Mouse (Mus musculus) megakaryocyte, embryonic 14.5 days (primary cell): ENCODE measurements around the gene Frmd6.

Experiments used
- FLI1 ChIP-seq: IDR thresholded peaks from 2 replicates; pipeline ENCODE4 v1.6.1; 2012; ENCODE audit warnings: low read length, inconsistent platforms, mixed read lengths
- GATA1 ChIP-seq: IDR thresholded peaks from 3 replicates; pipeline ENCODE4 v1.6.1; 2012; ENCODE audit warnings: mixed read lengths, low read length, inconsistent platforms, borderline replicate concordance

DNA sequence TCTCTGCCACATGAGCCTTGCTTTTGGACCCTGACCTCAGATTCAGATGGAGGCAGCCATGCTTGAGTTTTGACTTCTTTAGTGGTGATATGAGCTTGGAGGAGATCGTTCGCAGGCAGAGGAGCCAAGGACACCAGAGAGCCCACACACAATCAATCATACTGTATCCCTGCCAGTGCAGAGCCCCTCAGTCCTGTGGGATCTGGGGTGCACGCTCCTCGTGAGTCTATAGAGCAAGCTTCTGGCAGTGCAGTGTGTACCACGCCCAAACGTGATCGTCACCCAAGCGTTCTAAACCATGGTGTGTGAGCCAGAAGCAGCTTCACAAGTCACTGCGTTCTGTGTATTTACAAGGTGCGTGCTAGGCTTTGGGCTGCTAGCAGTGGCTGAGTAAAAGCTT, 70.8 kb downstream of the Frmd6 start:
- TF ChIP-seq GATA1 (no peak), FLI1 (no peak)
